Mouse (Mus musculus): ENCODE results near the gene Gas7.

Gas7 gene

GRCm38 (mm10) chr11:67655236-67655959, 200.2 kb downstream of the Gas7 start:
- DNase-seq (ENCODE audit: low read depth, low spot score): no peak

- no peak for DNase-seq (ENCODE audit: low read depth, low spot score)
Observed at GRCm38 (mm10) chr11:67656366-67656765, 201.1 kb downstream of the Gas7 start.

DNA sequence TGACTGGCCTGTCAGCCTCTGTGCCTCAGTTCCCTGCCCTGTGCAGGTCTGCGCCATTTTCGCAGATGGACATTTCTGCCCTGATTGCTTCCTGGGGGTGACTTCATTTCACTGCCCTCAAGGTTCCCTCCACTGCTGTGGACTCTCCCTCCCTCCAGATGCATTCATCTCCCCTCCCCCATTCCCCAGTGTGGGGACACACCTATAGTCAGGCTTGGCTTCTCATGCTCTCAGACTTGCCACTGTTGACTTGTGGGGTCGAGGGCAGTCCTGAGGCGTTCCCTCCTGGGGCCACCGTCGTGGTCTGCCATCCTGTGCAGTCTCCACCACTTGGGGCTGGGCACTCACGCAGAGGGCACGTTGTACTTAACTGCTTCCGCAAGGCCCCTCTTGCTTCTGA, 201.6 kb downstream of the Gas7 start:
- no peak for DNase-seq (ENCODE audit: low read depth, low spot score)

GRCm38 (mm10) chr11:67657685-67658382, 202.6 kb downstream of the Gas7 start:
- DNase-seq (ENCODE audit: low read depth, low spot score): no peak

GRCm38 (mm10) chr11:67661465-67661864, 206.2 kb downstream of the Gas7 start:
- no peak for DNase-seq (ENCODE audit: low read depth, low spot score)

GRCm38 (mm10) chr11:67663437-67663836, 208.2 kb downstream of the Gas7 start:
- DNase-seq (ENCODE audit: low read depth, low spot score): no peak

DNA sequence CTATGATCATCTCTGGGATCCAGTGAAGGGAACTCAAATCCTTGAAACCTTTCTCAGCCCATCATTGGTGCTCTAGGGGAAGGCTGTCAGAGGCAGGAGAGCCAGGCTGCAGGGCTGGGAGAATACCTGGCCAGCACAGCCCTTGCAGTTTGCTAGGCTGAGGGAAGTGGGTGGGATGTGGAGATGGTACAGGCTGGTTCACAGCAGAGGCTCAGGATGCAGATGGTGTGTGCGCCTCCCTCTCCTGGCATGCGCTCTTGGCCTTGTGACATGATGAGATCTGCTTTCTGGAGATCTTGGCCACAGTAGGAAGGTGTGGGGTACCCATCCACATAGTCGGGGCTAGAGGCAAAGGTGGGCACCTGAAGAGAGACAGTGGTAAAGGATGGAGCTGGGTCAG, 209.0 kb downstream of the Gas7 start:
- DNase-seq (ENCODE audit: low read depth, low spot score): no peak

DNA sequence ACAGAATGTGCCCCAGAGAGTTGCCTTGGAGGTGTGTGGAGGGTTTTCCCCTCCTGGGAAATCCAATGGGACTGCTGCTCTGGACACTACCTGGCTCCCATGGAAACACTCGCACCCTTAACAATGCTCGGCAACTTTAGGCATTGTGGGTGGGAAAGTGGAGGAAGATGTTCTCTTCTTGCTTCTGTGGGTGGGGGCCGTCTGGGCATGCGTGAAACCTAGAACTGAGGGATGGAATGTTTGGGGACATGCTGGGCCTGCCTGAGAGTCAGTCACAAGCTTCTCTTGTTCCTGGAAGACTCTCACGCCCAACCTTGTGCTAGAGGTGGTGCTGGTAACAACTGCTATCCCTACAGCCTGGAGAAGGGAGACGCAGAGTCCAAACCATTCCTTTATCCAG, 209.7 kb downstream of the Gas7 start:
- no peak for DNase-seq (ENCODE audit: low read depth, low spot score)

GRCm38 (mm10) chr11:67666129-67666528, 210.9 kb downstream of the Gas7 start:
- no peak for DNase-seq (ENCODE audit: low read depth, low spot score)

GRCm38 (mm10) chr11:67667531-67668332, 212.5 kb downstream of the Gas7 start:
- DNase-seq (ENCODE audit: low read depth, low spot score): no peak

GRCm38 (mm10) chr11:67668460-67669007, 213.3 kb downstream of the Gas7 start:
- DNase-seq (ENCODE audit: low read depth, low spot score): no peak

GRCm38 (mm10) chr11:67670031-67670430, 214.8 kb downstream of the Gas7 start:
- DNase-seq (ENCODE audit: low read depth, low spot score): no peak

DNA sequence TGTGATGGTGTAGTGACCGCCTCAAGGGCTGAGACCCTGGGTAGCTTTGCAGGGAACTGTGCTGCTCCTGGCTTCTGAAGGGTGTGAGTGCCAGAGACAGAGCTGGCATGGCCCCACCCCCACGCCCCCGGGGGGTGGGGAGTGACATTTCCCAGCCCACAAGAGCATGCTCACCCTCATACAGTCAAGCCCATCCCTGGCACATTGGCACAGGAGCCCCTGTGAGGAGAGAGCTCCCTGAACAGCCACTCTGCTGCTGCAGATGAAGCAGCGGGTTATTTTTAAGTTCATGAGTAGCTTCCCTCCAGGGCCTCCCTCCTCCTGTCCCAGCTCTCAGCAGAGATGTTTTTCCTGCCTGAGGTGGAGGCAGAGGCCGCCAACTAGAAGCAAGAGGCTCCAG, 216.9 kb downstream of the Gas7 start:
- DNase-seq (ENCODE audit: low read depth, low spot score): no peak

DNA sequence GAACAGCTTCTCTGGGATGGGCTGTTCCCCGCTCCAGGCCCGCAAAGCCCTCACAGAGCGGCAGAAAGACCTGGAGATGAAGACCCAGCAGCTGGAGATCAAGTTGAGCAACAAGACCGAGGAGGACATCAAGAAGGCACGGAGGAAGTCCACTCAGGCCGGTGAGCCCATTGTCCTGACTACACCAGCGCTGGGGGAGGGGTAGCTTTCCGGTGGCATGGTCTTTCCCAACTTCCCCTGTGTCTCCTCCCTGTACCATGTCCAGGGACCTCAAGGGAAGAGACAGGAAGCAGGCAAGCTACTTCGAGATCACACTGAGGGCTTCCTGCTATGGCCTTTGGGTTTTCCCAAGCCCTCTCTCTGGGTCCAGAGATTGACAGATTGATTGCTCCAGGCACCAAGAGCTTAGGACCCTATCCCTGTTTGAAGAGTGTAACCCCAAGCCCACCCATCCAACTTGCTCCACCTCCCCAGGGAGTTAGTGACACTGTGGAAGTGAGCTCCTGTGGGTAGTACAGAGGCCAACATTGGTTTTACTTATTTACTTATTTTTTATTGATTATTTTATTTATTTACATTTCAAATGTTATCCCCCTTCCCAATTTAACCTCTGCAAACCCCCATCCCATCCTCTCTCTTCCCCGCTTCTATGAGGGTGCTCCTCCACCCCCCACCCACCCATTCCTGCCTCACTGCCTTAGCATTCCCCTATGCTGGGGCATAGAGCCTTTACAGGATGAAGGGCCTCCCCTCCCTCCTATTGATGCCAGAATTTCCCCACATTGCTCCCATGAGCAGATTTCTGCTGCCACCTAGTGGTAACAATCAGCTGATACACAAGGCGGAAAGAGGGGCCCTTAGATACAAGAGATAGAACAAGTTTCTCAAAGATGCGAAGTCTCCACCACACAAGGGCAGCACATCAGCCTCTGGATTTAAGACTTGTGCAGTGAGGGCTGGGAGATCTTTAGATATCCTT, 220.6 kb downstream of the Gas7 start:
- no peak for DNase-seq (ENCODE audit: low read depth, low spot score)

- DNase-seq (ENCODE audit: low read depth, low spot score): no peak
Observed at GRCm38 (mm10) chr11:67679300-67679699, 224.1 kb downstream of the Gas7 start.

DNA sequence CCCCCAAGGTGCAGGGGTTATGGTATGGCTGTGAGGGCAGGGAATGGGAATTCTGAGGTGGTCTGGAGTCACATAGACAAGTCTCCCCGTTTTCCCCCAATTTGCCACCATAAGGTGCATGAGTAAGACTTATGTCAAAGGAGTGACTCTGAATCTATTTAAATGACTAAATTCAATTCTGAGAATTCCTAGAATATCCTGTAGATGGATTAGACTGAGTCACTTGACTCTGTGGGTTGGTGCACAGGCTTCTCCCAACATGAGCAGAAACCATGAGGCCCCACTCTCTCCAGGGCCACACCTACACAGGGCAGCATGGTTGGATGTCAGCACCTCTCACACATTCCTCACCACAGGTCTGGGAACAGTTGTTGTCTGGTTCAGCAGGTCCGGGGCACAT, 224.7 kb downstream of the Gas7 start:
- no peak for DNase-seq (ENCODE audit: low read depth, low spot score)

DNA sequence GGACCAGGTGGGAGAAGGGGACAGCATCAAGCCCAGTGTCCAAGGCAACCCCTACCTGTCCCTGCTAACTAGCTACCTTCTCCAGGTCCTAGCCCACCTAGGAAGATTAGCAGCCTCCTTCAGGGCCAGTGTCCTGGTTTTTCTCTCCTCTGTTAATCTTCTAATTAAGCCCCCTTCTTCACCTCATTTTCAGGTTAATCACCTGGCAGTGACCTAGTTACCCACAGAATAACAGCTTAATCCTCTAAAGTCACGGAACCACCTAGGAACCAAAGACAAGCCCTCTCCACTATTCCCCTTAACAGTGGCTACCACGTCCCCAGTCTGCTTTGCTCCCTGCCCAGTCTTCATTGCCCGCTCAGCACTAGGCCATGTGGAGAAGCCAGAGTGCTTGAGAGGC, 226.6 kb downstream of the Gas7 start:
- DNase-seq (ENCODE audit: low read depth, low spot score): no peak

DNA sequence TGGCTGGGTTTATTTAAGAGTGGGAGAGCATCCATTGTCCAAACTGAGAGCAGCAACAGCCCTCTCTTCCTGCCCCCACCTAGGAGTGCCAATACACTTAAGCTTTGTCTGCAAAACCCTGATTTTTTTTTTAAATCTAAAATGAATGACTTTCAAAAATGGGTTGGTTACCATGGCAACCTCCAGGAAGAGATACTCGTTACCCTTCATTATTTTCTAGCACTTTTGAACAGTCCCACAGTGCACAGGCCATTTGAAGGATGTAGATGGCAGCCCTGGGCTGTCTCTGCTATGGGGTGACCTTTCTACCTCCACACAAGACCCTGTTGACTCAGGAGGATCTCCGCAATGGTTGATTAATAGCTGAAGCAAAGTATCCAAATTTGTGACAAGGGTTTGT, 230.9 kb downstream of the Gas7 start:
- no peak for DNase-seq (ENCODE audit: low read depth, low spot score)

GRCm38 (mm10) chr11:67694703-67695376, 239.6 kb downstream of the Gas7 start, which contains the start of gene Rcvrn:
Rcvrn (plus strand) TSS chr11:67695326.
- no peak for DNase-seq (ENCODE audit: low read depth, low spot score)

- DNase-seq (ENCODE audit: low read depth, low spot score): no peak
Observed at GRCm38 (mm10) chr11:67712976-67713375, 257.7 kb downstream of the Gas7 start.

All from c-Kit-negative CD71-positive TER-119-positive erythroid progenitor cells, embryonic 14.5 days (primary cell).